Mouse (Mus musculus) limb, embryonic 15.5 days (tissue): ENCODE data around the gene Pck2. TPM values are rescaled to one million over a fixed set of nuclear protein-coding genes. Genes with fewer than 3 reads are reported as not detected.

ENCODE experiments used
- ATAC-seq: fragments of 200-750 bp; cut with Nextera tagmentation; 2 replicates; pipeline ENCODE4 v1.8.0; 2017; ENCODE audit warnings: low read depth, moderate TSS enrichment; ENCODE audit not compliant: insufficient number of reproducible peaks, low FRiP score, low TSS enrichment
- H3K27ac ChIP-seq: fragments of 300-500 bp; sonication (generic); 2 replicates; pipeline ENCODE4 v1.5.1; 2015; ENCODE audit warnings: moderate library complexity, mild to moderate bottlenecking, inconsistent platforms
- H3K27me3 ChIP-seq: fragments of 300-500 bp; sonication (generic); 2 replicates; pipeline ENCODE4 v1.6.1; 2015; ENCODE audit warnings: inconsistent platforms
- H3K36me3 ChIP-seq: fragments of 300-500 bp; sonication (generic); 2 replicates; pipeline ENCODE4 v1.6.1; 2015; ENCODE audit warnings: inconsistent platforms
- H3K4me1 ChIP-seq: fragments of 300-500 bp; sonication (generic); 2 replicates; pipeline ENCODE4 v1.6.1; 2015; ENCODE audit warnings: inconsistent platforms
- H3K4me2 ChIP-seq: fragments of 300-500 bp; sonication (generic); 2 replicates; pipeline ENCODE4 v1.6.1; 2015; ENCODE audit warnings: mild to moderate bottlenecking, inconsistent platforms
- H3K4me3 ChIP-seq: fragments of 300-500 bp; sonication (generic); 2 replicates; pipeline ENCODE4 v1.5.1; 2015; ENCODE audit warnings: mild to moderate bottlenecking, inconsistent platforms
- H3K9ac ChIP-seq: fragments of 300-500 bp; sonication (generic); 2 replicates; pipeline ENCODE4 v1.6.1; 2015; ENCODE audit warnings: inconsistent platforms
- H3K9me3 ChIP-seq: fragments of 300-500 bp; sonication (generic); 2 replicates; pipeline ENCODE4 v1.6.1; 2016; ENCODE audit warnings: inconsistent platforms
- WGBS: fragments of 180-500 bp; shearing (Covaris S2); methylation state at CpG from one replicate; pipeline ENCODE4 v1.1.7; 2015; 5-methylcytosine and 5-hydroxymethylcytosine counted together
- polyA plus RNA-seq: library from polyadenylated mRNA; unstranded; fragments of >200 nt; fragmentation: Nextera tagmentation; extraction: Ambion mirVana; gene quantifications from 2 replicates; pipeline ENCODE4 v1.2.1, GENCODE M21; 2015

The Pck2 gene
- polyA plus RNA-seq, 1 experiment from 2014 or later, result 34.3 TPM

DNA sequence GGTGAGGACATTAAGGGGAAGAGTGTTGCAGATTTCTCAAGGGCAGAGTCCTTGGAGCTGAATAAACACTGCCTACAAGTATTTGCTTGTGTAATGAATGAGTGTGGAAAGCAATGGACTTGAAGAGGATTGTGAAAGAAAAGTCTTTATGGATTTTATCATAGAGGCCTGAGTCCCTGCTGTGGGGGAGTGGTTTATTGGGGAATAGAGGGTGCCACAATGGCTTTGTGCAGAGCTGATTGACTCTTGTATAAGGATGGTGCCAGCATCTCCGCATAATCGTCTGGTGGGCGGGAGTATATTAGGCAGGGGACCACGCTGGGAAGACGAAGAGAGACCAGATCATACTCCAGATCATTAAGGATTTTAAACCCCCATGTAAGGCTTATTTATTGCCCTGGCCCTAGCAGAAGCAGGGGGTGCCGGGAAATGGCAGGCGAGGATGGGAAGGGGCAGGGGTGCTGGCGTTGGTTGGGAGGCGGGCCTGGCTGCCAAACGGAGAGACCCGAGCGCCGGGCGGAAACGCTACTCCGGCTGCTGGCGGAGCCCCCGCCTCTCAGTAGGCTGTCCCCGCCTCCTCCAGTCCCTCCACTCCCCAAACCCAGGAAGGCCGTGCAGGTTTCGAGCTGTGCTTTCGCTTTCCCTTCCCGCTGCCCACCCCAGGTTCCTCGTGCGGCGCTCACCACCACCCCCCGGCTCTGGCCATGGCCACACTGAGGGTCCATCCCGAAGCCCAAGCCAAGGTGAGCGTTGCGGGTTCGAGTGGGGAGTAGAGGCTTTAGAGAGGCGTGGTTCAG is 38.0 kb downstream of the Pck2 start, which contains the start of gene Psme1:
Gene Psme1 (plus strand): TSS at position 253 of the 797 bp plus-strand sequence.
- no peaks in the 10 kb centered on the region for H3K9me3 ChIP-seq
- peak within 1 kb of the TSS; percentile 73 for H3K4me2 ChIP-seq
- whole genome bisulfite sequencing, result under 1% methylated on average over 32 of the region's 32 CpGs
- H3K4me1 ChIP-seq, result peaks cover 10% of the 10 kb centered on the region
- peak within 1 kb of the TSS; percentile 84 for H3K27ac ChIP-seq
- ATAC-seq, result peak; percentile 88
- H3K27me3 ChIP-seq, result no peaks in the 10 kb centered on the region
- peak within 1 kb of the TSS; percentile 60 for H3K4me3 ChIP-seq
- H3K36me3 ChIP-seq, result peaks cover 21% of the 10 kb centered on the region
- peak within 1 kb of the TSS; percentile 76 for H3K9ac ChIP-seq

DNA sequence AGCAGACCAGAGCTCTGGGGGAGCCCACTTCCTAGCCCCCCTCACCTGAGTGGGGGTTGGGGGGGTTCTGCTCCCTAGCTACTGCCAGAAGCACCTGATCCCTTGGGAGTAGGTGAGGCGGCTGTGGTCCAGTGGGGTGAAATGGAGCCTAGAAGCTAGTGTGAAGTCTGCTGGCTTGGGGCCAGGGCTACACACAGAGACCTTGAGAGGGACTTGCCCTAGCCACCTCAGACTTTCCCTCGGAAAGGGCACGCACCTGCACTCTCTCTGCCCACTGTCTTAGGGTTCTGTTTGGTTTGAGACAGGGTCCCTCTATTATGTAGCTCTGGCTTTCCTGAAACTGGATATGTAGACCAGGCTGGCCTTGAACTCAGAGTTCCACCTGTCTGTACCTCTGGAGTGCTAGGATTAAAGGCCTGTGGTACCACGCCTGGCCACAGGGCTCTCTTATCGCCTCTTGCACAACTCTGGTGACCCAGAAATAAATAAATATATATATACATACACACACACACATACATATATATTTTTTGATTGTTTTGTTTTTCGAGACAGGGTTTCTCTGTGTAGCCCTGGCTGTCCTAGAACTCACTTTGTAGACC is 38.7 kb downstream of the Pck2 start:
- Histone ChIP-seq H3K27me3 (no peaks in the 10 kb centered on the region), H3K9me3 (no peaks in the 10 kb centered on the region), H3K4me1 (peaks cover 10% of the 10 kb centered on the region), H3K4me2 (peak overlapping the region; percentile 73), H3K9ac (peak overlapping the region; percentile 76), H3K27ac (peak overlapping the region; percentile 84), H3K36me3 (peaks cover 21% of the 10 kb centered on the region), H3K4me3 (peak overlapping the region; percentile 60)
- no peak for ATAC-seq
- 30% methylated on average over 6 of the region's 6 CpGs for WGBS

DNA sequence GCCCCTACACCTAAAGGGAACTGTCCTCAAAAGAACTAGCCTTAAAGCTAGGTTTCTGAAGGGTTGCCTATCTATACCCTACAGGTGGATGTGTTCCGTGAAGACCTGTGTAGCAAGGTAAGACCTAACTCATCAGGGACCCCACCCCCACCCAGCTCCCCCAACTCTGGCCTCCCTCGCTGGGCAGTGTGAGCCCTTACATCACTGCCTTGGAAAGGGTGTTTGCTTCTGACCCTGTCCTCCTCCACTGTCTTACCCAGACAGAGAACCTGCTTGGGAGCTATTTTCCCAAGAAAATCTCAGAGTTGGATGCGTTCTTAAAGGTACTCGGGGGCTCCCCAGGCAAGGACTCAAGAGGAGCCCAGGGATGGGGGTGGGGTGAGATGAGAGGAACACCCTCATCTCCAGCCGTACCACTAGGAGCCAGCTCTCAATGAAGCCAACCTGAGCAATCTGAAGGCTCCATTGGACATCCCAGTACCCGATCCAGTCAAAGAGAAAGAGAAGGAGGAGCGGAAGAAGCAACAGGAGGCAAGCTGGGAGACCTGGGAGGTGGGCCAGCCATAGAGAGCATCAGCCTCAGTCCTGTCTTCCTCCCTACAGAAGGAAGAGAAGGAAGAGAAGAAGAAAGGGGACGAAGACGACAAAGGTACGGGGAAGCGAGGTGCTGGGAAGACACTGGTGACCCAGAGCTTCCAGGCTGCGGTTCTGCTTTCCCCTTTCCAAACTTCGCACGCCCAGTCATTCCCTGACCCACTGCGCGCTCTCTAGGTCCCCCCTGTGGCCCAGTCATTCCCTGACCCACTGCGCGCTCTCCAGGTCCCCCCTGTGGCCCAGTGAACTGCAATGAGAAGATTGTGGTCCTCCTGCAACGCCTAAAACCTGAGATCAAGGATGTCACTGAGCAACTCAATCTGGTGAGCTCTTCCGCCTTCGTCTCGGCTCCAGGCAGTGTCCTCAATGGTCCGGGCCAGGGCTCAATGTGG is 39.7 kb downstream of the Pck2 start:
- no peak for ATAC-seq
- Histone ChIP-seq H3K9me3 (no peaks in the 10 kb centered on the region), H3K4me1 (peaks cover 12% of the 10 kb centered on the region), H3K27me3 (no peaks in the 10 kb centered on the region), H3K4me2 (no peak overlapping the region), H3K4me3 (no peak overlapping the region), H3K9ac (no peak overlapping the region), H3K36me3 (peaks cover 21% of the 10 kb centered on the region), H3K27ac (no peak overlapping the region)
- WGBS, result 88% methylated on average over 23 of the region's 23 CpGs

DNA sequence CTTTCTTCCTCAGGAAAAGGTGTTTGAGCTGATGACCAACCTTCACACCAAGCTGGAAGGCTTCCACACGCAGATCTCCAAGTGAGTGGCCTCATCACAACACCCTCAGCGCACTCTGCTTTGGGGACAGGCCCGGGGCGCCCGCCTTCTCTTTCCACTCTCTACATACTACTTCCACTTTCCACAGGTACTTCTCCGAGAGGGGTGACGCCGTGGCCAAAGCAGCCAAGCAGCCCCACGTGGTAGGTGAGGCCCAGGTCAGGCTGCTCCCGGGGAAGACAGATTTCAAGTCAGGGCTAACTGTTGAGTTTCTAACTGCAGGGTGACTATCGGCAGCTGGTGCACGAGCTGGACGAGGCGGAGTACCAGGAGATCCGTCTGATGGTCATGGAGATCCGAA is 40.7 kb downstream of the Pck2 start:
- Histone ChIP-seq H3K4me3 (no peak overlapping the region), H3K9ac (no peak overlapping the region), H3K9me3 (no peaks in the 10 kb centered on the region), H3K36me3 (peaks cover 21% of the 10 kb centered on the region), H3K27me3 (no peaks in the 10 kb centered on the region), H3K4me1 (peaks cover 21% of the 10 kb centered on the region), H3K4me2 (no peak overlapping the region), H3K27ac (no peak overlapping the region)
- no peak for ATAC-seq
- 91% methylated on average over 16 of the region's 16 CpGs for WGBS

DNA sequence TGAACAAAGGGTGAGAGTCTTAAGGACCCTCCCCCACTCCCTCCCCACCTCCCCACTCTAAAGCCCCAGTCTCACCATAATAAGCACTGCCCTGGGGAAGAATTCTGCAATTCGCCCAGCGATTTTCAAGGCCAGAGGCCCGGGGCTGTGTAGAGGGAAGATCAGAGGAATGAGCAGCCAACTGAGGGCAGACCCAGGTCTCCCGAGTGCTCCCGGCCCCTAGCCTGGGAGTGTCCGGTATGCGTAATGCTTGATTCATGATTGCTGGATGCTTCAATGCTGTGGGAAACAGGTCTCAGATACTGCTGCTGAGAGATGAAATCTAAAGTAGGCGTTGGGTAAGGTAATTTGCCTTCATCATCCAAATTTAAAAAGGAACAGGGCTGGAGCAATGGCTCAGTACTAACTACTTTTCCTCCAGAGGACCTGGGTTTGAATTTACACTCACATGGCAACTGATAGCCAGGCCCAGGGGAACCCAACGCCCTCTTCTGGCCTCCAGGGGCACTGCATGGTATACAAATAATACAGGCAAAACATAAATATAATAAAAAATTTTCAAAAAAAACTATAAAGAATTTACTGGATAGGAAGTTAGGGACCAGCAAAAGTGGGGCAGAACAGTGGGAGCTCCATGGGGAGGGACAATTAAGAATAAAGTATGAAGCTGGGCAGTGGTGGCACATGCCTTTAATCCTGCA is 42.1 kb downstream of the Pck2 start:
- Histone ChIP-seq H3K27ac (no peak overlapping the region), H3K9ac (no peak overlapping the region), H3K4me2 (no peak overlapping the region), H3K9me3 (no peaks in the 10 kb centered on the region), H3K27me3 (no peaks in the 10 kb centered on the region), H3K4me1 (peaks cover 18% of the 10 kb centered on the region), H3K4me3 (no peak overlapping the region), H3K36me3 (peaks cover 24% of the 10 kb centered on the region)
- no peak for ATAC-seq
- 63% methylated on average over 9 of the region's 9 CpGs for WGBS

DNA sequence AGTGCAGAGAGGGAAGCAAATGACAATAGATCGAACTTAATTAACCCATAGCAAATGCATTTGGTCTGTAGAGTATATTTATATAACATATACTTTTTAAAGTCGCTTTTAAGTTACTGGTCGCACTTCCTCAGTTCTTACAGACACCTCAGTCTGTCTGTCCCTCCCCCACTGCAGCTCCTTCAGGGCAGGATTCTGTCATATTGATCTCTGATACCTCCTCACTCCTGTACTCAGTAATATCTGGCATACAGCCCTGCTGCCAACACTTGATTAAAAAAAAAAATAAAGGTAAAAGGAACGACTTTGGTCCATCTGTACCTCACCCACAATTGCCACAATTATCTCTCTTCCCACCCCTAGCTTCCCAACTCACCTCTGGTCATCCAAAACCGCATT is 44.2 kb downstream of the Pck2 start:
- no peaks in the 10 kb centered on the region for H3K9me3 ChIP-seq
- peaks cover 39% of the 10 kb centered on the region for H3K36me3 ChIP-seq
- H3K27ac ChIP-seq, result no peak overlapping the region

DNA sequence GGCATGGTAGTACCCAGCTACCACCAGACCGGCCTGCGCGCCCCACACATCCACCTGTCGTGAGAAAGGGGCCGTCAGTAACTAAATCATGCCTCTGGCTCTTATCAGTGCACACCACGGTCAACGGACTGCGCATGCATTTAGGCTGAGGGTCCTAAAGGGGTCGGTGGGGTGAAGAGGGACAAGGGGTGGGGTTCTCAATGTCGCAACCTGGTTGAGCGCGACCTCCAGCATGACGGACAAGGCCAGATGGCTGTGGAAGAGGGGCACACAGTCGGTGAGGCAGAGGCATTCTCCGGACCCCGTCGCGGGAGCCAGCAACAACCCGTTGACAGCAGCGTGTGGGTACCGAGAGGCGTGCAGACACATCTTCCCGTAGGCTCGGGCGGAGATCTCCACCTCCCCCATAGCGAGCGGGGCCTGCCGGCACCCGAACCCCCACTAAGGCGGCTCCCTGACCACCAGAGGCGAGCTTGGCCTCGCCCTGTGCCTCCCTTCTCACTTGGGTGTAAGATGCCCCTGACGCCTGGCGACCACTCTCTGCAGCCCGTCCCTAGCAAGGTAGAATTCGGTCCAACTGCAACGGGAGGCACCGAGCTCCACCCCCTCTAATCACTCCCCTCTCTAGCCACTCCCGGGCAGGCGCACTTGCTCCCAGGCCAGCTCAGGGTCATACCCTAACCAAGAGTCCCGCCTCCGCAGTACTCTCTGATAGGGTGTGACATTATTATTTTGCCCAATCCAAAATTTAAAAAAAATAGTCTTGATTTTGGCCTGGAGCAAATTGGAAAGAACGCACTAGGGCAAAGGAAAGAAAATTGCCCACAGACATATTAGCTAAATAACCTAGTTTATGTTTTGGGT is 44.9 kb downstream of the Pck2 start, which contains the start of gene Emc9:
Gene Emc9 (minus strand): TSS at position 601 of the 864 bp plus-strand sequence.
- peak; percentile 53; the same call in 1 of the 2 replicates for ATAC-seq

More for the DNA sequence above, 44.2 kb downstream of the Pck2 start:
- 38% methylated on average over 5 of the region's 5 CpGs for WGBS
- Histone ChIP-seq H3K27me3 (no peaks in the 10 kb centered on the region), H3K4me3 (peak overlapping the region; percentile 51), H3K9ac (no peak overlapping the region), H3K4me1 (peaks cover 15% of the 10 kb centered on the region), H3K4me2 (peak overlapping the region; percentile 86)
- ATAC-seq, result no peak

DNA sequence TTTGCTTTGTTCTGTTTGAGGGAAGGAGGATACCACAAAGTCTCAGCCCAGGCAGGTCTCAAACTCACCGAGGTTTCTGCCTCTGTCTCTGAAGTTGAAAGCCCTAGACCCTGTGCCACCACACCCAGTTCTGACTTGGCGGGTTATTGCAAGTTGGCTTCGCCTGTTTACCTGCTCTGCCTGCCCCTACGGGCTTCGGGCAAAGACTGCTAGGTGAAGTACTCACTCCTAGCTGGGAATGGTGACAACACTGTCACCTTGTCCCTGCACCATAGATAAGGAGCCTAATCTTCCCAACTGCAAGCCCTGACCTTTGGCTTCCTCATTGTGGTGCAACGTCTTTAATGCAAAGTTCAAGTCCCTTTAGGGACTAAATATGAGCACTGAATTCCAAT is 45.5 kb downstream of the Pck2 start:
- Histone ChIP-seq H3K4me1 (peaks cover 23% of the 10 kb centered on the region), H3K4me2 (peak overlapping the region; percentile 86), H3K27ac (no peak overlapping the region), H3K36me3 (peaks cover 32% of the 10 kb centered on the region), H3K9me3 (no peaks in the 10 kb centered on the region), H3K9ac (no peak overlapping the region), H3K4me3 (peak overlapping the region; percentile 51; the same call in 1 of the 2 replicates), H3K27me3 (no peaks in the 10 kb centered on the region)
- no peak for ATAC-seq
- 49% methylated on average over 6 of the region's 6 CpGs for WGBS

More for the DNA sequence above, 44.9 kb downstream of the Pck2 start, which contains the start of gene Emc9:
- peak within 1 kb of the TSS; percentile 86 for H3K4me2 ChIP-seq
- H3K4me1 ChIP-seq, result peaks cover 19% of the 10 kb centered on the region
- 3% methylated on average over 38 of the region's 43 CpGs for WGBS
- H3K36me3 ChIP-seq, result peaks cover 38% of the 10 kb centered on the region
- peak within 1 kb of the TSS; percentile 51 for H3K4me3 ChIP-seq
- H3K27me3 ChIP-seq, result no peaks in the 10 kb centered on the region
- 0 out of 2 replicates have a peak within 1 kb of the TSS, but pooled peaks have one; percentile 19 for H3K27ac ChIP-seq
- no peaks in the 10 kb centered on the region for H3K9me3 ChIP-seq
- H3K9ac ChIP-seq, result peak within 1 kb of the TSS; percentile 26

DNA sequence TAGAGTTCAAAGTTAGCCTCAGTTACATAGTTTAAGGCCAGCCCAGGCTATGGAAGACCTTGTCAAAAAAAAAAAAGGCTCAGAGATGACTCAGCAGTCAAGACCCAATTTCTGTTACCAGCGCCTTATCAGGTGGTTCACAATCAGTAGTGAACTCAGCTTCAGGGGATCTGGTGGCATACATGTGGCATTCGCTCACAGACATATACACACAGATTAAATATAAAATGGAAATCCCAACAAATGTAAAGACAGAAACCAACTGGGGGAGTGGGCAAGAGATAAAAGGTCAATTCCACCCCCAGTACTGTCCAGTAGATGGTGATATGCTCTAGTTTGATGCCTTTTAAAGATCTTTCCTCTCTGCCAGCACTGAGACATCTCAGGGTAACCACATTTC is 46.1 kb downstream of the Pck2 start:
- no peak overlapping the region for H3K4me2 ChIP-seq
- WGBS, result 92% methylated on average over 2 of the region's 2 CpGs

DNA sequence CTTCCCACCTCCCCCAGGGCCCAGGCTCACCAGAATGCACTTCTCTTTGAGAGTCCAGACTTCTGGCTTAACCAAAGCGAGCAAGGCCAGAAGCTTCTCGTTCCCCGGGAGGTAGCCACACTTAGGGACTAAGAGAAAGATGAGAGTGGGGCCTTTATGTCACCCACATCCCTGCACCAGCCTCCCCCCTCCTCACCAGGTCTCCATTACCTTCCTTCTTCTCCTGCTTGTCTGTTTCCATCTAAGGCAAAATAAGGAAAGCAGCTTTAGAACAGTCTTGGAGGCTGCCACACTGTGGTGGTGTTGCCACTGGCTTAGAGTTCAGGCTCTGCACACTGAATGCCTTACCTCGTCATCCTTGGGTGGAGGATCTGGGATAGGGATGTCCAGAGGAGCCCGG is 49.2 kb downstream of the Pck2 start:
- Histone ChIP-seq H3K27me3 (no peaks in the 10 kb centered on the region), H3K4me1 (peaks cover 41% of the 10 kb centered on the region), H3K9me3 (no peaks in the 10 kb centered on the region), H3K36me3 (peaks cover 26% of the 10 kb centered on the region), H3K4me2 (no peak overlapping the region), H3K27ac (no peak overlapping the region), H3K4me3 (no peak overlapping the region), H3K9ac (no peak overlapping the region)
- 94% methylated on average over 5 of the region's 5 CpGs for WGBS
- ATAC-seq, result no peak

More for the DNA sequence above, 46.1 kb downstream of the Pck2 start:
- Histone ChIP-seq H3K27me3 (no peaks in the 10 kb centered on the region), H3K36me3 (peaks cover 26% of the 10 kb centered on the region), H3K9me3 (no peaks in the 10 kb centered on the region), H3K4me3 (no peak overlapping the region), H3K27ac (no peak overlapping the region), H3K4me1 (peaks cover 23% of the 10 kb centered on the region), H3K9ac (no peak overlapping the region)
- no peak for ATAC-seq
